Mouse (Mus musculus) kidney, postnatal 0 days (tissue): Measurements from ENCODE around the gene Dbf4. TPM values are rescaled to one million over a fixed set of nuclear protein-coding genes. Genes with fewer than 3 reads are reported as not detected.
A peak's percentile ranks its signal among the peaks of the same experiment; 100 is the strongest.

Experiments used
- ATAC-seq: fragments of 200-750 bp; cut with Nextera tagmentation; replicated peaks from 2 replicates; pipeline ENCODE4 v1.8.0; 2017; ENCODE audit warnings: low read depth, moderate number of reproducible peaks, moderate TSS enrichment, moderate library complexity; ENCODE audit not compliant: low FRiP score
- DNase-seq: peaks from one replicate; pipeline ENCODE4 v3.0.0-alpha.2; 2016; ENCODE audit warnings: low spot score
- H3K27ac ChIP-seq: fragments of 300-500 bp; sonication (generic); 2 replicates; pipeline ENCODE4 v1.5.1; 2014; ENCODE audit warnings: mild to moderate bottlenecking
- H3K27me3 ChIP-seq: fragments of 300-500 bp; sonication (generic); 2 replicates; pipeline ENCODE4 v1.6.1; 2014; ENCODE audit warnings: low read length, mixed read lengths; ENCODE audit not compliant: insufficient read depth
- H3K36me3 ChIP-seq: fragments of 300-500 bp; sonication (generic); 2 replicates; pipeline ENCODE4 v1.6.1; 2014; ENCODE audit warnings: low read length, mixed read lengths; ENCODE audit not compliant: insufficient read depth
- H3K4me1 ChIP-seq: fragments of 300-500 bp; sonication (generic); replicated peaks from 2 replicates; pipeline ENCODE4 v1.6.1; 2014; ENCODE audit warnings: antibody characterized with exemption, low read length, mixed read lengths; ENCODE audit not compliant: insufficient read depth
- H3K4me2 ChIP-seq: fragments of 300-500 bp; sonication (generic); 2 replicates; pipeline ENCODE4 v1.6.1; 2014; ENCODE audit warnings: mild to moderate bottlenecking, low read length, moderate library complexity, mixed read lengths
- H3K4me3 ChIP-seq: fragments of 300-500 bp; sonication (generic); replicated peaks from 2 replicates; pipeline ENCODE4 v1.5.1; 2014; ENCODE audit warnings: low read depth, low read length
- H3K9ac ChIP-seq: fragments of 300-500 bp; sonication (generic); 2 replicates; pipeline ENCODE4 v1.6.1; 2014; ENCODE audit warnings: low read depth, low read length
- H3K9me3 ChIP-seq: fragments of 300-500 bp; sonication (generic); replicated peaks from 2 replicates; pipeline ENCODE4 v1.6.1; 2016; ENCODE audit warnings: low read length, inconsistent platforms, mixed read lengths
- CTCF ChIP-seq: IDR thresholded peaks from 2 replicates; pipeline ENCODE4 v1.5.1; 2016; ENCODE audit warnings: antibody characterized with exemption, low read depth, mild to moderate bottlenecking, moderate library complexity
- WGBS: fragments of 180-500 bp; shearing (Covaris S2); extraction: QIAGEN DNeasy Blood & Tissue Kit; methylation state at CpG from one replicate; pipeline ENCODE4 v1.1.7; 2014; 5-methylcytosine and 5-hydroxymethylcytosine counted together
- polyA plus RNA-seq: library from polyadenylated mRNA; unstranded; fragments of >200 nt; fragmentation: Nextera tagmentation; extraction: Ambion mirVana; gene quantifications from 2 replicates; pipeline ENCODE4 v1.2.1, GENCODE M21; 2015

Gene Dbf4
- polyA plus RNA-seq, 1 experiment from 2014 or later, result 23.7 TPM

DNA sequence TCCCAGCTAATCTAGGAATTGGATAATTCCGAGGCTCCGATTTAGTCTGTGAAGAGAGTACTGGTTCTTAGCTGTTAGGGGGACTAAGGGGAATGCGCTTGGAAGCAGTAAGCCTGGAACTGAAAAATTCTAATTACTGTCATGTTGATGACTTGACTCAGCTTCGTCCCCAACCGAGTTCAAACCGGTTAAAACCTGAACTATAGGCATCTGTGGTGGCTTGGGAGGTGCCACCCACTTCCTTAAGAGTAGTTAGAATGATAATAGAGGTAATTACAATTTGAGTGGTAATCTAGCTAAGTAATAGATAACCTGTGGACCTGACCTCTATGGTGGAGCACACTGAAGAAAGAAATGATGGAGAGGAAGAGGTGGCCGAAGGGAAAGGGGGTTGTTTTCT lies 1.6 kb upstream of the Dbf4 start:
- TF ChIP-seq CTCF, result no peak
- H3K4me2 ChIP-seq, result peak overlapping the region; percentile 78
- no peaks in the 10 kb centered on the region for H3K9me3 ChIP-seq
- H3K27ac ChIP-seq, result no peak overlapping the region
- 0 out of 2 replicates have a peak, but pooled peaks cover 3% of the 10 kb centered on the region for H3K36me3 ChIP-seq
- 0 out of 2 replicates have a peak, but pooled peaks cover 3% of the 10 kb centered on the region for H3K4me1 ChIP-seq
- no peaks in the 10 kb centered on the region for H3K27me3 ChIP-seq
- H3K9ac ChIP-seq, result no peak overlapping the region; the same call in 1 of the 2 replicates
- ATAC-seq (no peak), DNase-seq (no peak)
- peak overlapping the region; percentile 83 for H3K4me3 ChIP-seq
- 28% methylated on average over 7 of the region's 7 CpGs for WGBS

DNA sequence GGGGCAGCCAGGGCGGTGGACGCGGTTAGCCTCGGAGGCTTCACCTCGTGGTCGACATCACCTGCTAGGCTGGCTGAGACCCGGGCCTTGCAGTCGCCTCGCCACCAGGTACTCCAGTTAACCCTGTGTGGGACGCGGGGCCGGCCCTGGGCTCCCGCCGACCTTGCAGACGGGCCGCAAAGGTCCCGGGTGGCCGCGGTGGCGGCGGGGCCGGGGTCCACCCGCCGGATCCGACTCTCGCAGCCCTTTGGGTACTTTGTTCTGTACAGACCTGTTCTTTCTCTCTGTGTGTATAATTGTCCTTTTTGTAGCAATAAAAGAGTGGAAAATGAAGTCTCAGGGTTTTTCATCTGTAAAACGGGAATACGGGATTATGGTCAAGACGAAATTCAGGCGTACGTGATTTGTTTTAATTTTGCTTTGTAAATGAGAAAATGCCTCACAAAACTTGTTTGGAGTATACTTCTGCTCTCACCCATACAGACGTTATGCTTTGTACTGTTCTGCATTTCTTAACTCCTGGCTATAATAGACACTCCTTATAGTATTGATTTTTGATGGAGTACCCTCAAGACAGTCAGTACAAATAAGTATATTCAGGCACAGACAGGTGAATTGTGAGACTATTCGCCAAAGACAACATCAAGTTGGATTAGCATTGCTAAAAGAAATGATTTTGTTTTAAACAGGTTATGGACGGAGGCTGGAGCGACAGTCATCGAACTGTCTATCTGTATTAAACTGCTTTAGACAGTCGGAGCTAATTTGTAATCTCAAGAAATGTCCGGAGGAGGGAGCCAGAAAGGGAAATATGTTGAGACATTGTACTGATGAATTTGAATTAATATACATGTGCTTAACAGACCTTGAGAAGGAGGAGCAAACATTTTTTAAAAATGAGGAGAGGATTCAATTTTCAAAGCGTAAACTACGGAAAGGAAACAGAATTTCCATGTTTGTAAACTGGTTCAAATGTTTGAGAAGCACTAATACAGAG lies 714 bp upstream of the Dbf4 start:
- Histone ChIP-seq H3K27me3 (no peaks in the 10 kb centered on the region), H3K9ac (peak overlapping the region; percentile 77), H3K36me3 (0 out of 2 replicates have a peak, but pooled peaks cover 3% of the 10 kb centered on the region), H3K27ac (peak overlapping the region; percentile 79), H3K4me2 (peak overlapping the region; percentile 78), H3K4me3 (peak overlapping the region; percentile 83), H3K4me1 (0 out of 2 replicates have a peak, but pooled peaks cover 3% of the 10 kb centered on the region), H3K9me3 (no peaks in the 10 kb centered on the region)
- peak; percentile 42 for TF ChIP-seq CTCF
- ATAC-seq (no peak), DNase-seq (peak; percentile 68)
- under 1% methylated on average over 38 of the region's 40 CpGs for WGBS

DNA sequence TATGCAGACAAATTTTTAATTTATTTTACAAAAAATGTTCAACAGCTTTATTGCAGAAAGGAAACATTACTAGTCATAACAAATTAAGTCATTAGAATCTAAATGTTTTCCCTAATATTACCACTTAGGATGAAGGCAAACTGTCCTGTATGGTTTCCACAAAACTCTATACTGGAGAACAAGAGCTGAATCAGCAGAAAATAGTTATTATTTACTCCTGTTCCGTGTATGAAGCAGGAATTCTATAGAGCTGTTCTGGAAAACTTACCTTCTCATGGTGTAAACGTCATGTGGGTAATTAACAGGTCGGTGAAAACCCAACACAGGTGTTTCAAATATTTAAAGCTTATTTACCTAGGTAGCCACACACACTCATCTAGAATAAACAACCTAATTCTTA lies 1.1 kb downstream of the Dbf4 start:
- Histone ChIP-seq H3K4me3 (peak overlapping the region; percentile 83), H3K4me1 (0 out of 2 replicates have a peak, but pooled peaks cover 4% of the 10 kb centered on the region), H3K4me2 (peak overlapping the region; percentile 78), H3K36me3 (0 out of 2 replicates have a peak, but pooled peaks cover 7% of the 10 kb centered on the region), H3K9ac (no peak overlapping the region), H3K27ac (no peak overlapping the region), H3K27me3 (no peaks in the 10 kb centered on the region), H3K9me3 (no peaks in the 10 kb centered on the region)
- 6% methylated on average over 3 of the region's 3 CpGs for WGBS
- no peak for TF ChIP-seq CTCF
- DNase-seq, result no peak
- no peak for ATAC-seq

DNA sequence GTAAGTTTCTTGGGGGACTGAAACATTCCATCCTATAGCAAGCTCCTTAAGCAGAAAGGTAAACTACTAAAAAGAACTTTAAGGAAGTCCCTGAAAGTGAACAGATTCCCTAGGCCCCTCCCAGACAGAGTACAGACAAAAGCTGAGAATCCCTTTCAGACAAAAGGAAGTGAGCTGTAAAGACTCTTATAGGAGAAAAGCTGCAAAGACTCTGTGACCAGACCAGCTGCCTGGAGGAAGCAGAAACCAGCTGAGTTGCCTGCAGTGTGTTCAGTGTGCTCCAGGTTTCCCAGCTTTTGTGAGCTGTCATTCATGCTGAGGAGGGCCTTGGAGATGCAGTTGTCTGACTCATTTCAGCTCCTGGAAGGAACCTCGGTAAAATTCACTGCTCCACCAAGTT lies 5.1 kb downstream of the Dbf4 start:
- ATAC-seq, result no peak
- 62% methylated on average over 1 of the region's 1 CpGs for WGBS
- H3K27me3 ChIP-seq, result no peaks in the 10 kb centered on the region
- 0 out of 2 replicates have a peak, but pooled peaks cover 3% of the 10 kb centered on the region for H3K4me1 ChIP-seq
- 0 out of 2 replicates have a peak, but pooled peaks cover 7% of the 10 kb centered on the region for H3K36me3 ChIP-seq
- no peak overlapping the region for H3K4me3 ChIP-seq
- no peak overlapping the region for H3K9ac ChIP-seq
- no peak for TF ChIP-seq CTCF
- no peak overlapping the region for H3K4me2 ChIP-seq
- H3K9me3 ChIP-seq, result no peaks in the 10 kb centered on the region
- peak overlapping the region; percentile 37; the same call in 1 of the 2 replicates for H3K27ac ChIP-seq
- DNase-seq, result no peak

DNA sequence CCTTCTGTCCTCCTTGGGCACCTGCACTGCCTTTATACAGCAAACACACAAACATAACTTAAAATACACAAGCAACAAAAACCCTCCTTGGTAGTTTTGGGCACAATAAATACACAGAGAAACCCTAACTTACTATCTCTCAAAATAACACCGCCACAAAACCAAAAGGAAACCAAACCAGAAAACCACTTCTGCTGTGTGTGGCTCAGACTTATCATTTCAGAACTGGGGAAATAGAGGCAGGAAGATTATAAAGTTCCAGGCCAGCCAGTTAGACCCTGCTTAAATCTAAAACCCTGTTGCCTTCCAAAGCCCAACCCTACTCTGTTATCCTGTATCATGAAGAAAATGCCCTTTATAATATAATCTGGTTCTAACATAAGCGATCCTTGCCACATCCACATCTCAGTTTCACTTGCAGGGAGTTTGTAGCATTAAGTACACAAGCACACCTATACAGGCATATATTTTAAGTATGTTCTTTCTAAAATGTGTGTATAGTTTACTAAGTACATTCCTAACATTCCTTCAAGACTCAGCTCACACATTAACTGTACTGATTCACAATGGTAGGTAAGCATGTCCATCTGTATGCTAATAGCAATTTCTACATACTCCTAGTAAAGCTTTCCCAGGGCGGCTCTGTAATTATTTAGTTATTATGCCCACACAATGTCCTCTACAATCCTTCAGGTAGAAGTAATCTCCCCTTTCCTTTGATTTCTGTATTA lies 5.7 kb downstream of the Dbf4 start:
- 80% methylated on average over 3 of the region's 3 CpGs for WGBS
- Histone ChIP-seq H3K27ac (0 out of 2 replicates have a peak overlapping the region, but pooled peaks have one; percentile 37), H3K9ac (no peak overlapping the region), H3K36me3 (0 out of 2 replicates have a peak, but pooled peaks cover 8% of the 10 kb centered on the region), H3K4me2 (no peak overlapping the region), H3K4me3 (no peak overlapping the region), H3K9me3 (no peaks in the 10 kb centered on the region), H3K4me1 (0 out of 2 replicates have a peak, but pooled peaks cover 3% of the 10 kb centered on the region), H3K27me3 (no peaks in the 10 kb centered on the region)
- TF ChIP-seq CTCF, result no peak
- DNase-seq (peak; percentile 31), ATAC-seq (peak; percentile 57)

DNA sequence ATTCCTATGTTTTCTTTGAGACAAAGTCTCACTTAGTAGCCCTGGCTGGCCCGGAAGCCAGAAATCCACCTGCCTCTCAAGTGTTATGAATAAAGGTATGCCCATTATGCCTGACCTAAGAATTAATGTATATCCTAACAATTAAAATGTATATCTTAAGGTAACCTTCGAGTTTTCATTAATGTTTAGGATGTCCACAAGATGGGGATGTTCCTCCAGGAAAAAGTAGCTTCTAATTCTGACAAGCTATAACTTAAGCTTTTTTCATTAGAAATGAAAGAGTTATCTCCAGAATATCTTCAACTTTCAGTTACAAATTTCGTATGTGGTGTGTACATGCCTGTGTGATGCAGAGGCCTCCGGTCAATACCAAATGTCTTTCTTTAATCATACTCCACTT lies 13.8 kb downstream of the Dbf4 start:
- no peak for DNase-seq
- no peak overlapping the region for H3K4me3 ChIP-seq
- no peak overlapping the region for H3K9ac ChIP-seq
- WGBS, result 87% methylated on average over 4 of the region's 4 CpGs
- ATAC-seq, result no peak
- no peaks in the 10 kb centered on the region for H3K4me1 ChIP-seq
- no peaks in the 10 kb centered on the region for H3K9me3 ChIP-seq
- H3K4me2 ChIP-seq, result no peak overlapping the region
- peak; percentile 36 for TF ChIP-seq CTCF
- H3K27me3 ChIP-seq, result no peaks in the 10 kb centered on the region
- H3K36me3 ChIP-seq, result peaks cover 17% of the 10 kb centered on the region
- H3K27ac ChIP-seq, result no peak overlapping the region
